Mouse (Mus musculus) heart, postnatal 0 days (tissue): ENCODE data around the gene Eng.

Source experiments
- CTCF ChIP-seq: IDR thresholded peaks from 2 replicates; pipeline ENCODE4 v1.5.1; 2016; ENCODE audit warnings: antibody characterized with exemption, control low read depth, low read depth
- EP300 ChIP-seq: IDR thresholded peaks from 2 replicates; pipeline ENCODE4 v1.6.1; 2016; ENCODE audit warnings: antibody characterized with exemption, low read depth

- TF ChIP-seq CTCF: no peak
- no peak for TF ChIP-seq EP300
Observed at GRCm38 (mm10) chr2:32617109-32617508, 29.3 kb upstream of the Eng start.
